Mouse (Mus musculus): ENCODE measurements at regions not wholly inside any gene's neighbourhood (a gene's known extent, or its start where the extent isn't known, plus 50 kb on each side); places are given as distances from the start of the nearest gene placed in this dataset.

GRCm38 (mm10) chr6:53765302-53765701 is 55.3 kb downstream of the Tril start:
- ATAC-seq (replicated peaks; ENCODE audit: low FRiP score): no peak
- no peaks in the 10 kb centered on the region; the same call in 1 of the 2 replicates for H3K4me1 ChIP-seq (replicated peaks; ENCODE audit: control insufficient read depth, insufficient read depth, low read length)
- 76% methylated on average over 5 of the region's 5 CpGs for WGBS
- H3K27ac ChIP-seq (ENCODE audit: low read depth, low read length): no peak overlapping the region
- no peak for DNase-seq (ENCODE audit: low spot score)
- no peaks in the 10 kb centered on the region for H3K9me3 ChIP-seq (ENCODE audit: control insufficient read depth, low read length)
- H3K27me3 ChIP-seq (ENCODE audit: control insufficient read depth, insufficient read depth, low read length): no peaks in the 10 kb centered on the region
- no peak overlapping the region for H3K4me3 ChIP-seq (ENCODE audit: low read depth, low read length)
- H3K4me2 ChIP-seq (ENCODE audit: low read depth, low read length, severe bottlenecking): no peak overlapping the region
- no peak overlapping the region for H3K9ac ChIP-seq (ENCODE audit: low read length)
- no peaks in the 10 kb centered on the region for H3K36me3 ChIP-seq (ENCODE audit: control insufficient read depth, insufficient read depth, low read length)

DNA sequence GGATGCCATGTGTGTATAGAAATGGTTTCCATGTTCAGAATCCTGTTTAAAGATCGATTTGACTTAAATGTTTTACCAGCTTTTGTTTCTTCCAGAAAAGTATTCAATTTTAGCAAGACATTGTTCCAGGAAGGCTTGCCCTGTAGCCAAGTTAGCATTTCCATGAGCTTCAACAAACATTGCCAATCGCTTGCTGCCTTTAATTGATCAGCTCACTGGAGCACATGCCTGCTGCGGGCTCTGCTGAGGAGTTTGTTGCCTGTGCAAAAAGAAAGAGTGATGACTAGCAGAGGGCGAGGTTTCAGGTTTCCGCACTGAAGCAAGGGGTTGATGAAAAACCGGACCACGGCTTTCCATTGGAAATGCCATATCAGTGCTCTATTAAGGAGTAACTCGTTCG is 58.0 kb downstream of the Tril start:
- no peaks in the 10 kb centered on the region; the same call in 1 of the 2 replicates for H3K4me1 ChIP-seq (replicated peaks; ENCODE audit: control insufficient read depth, insufficient read depth, low read length)
- no peaks in the 10 kb centered on the region for H3K36me3 ChIP-seq (ENCODE audit: control insufficient read depth, insufficient read depth, low read length)
- H3K9ac ChIP-seq (ENCODE audit: low read length): no peak overlapping the region
- no peak overlapping the region for H3K27ac ChIP-seq (ENCODE audit: low read depth, low read length)
- no peak overlapping the region for H3K4me2 ChIP-seq (ENCODE audit: low read depth, low read length, severe bottlenecking)
- DNase-seq (ENCODE audit: low spot score): no peak
- no peaks in the 10 kb centered on the region for H3K9me3 ChIP-seq (ENCODE audit: control insufficient read depth, low read length)
- no peak overlapping the region for H3K4me3 ChIP-seq (ENCODE audit: low read depth, low read length)
- ATAC-seq (replicated peaks; ENCODE audit: low FRiP score): no peak
- WGBS: 80% methylated on average over 9 of the region's 9 CpGs
- no peaks in the 10 kb centered on the region for H3K27me3 ChIP-seq (ENCODE audit: control insufficient read depth, insufficient read depth, low read length)

- Histone ChIP-seq H3K4me1 (replicated peaks; ENCODE audit: control insufficient read depth, insufficient read depth, low read length) (no peaks in the 10 kb centered on the region; the same call in 1 of the 2 replicates), H3K4me3 (ENCODE audit: low read depth, low read length) (no peak overlapping the region), H3K4me2 (ENCODE audit: low read depth, low read length, severe bottlenecking) (no peak overlapping the region), H3K9me3 (ENCODE audit: control insufficient read depth, low read length) (peaks cover 2% of the 10 kb centered on the region; the same call in 1 of the 2 replicates), H3K36me3 (ENCODE audit: control insufficient read depth, insufficient read depth, low read length) (no peaks in the 10 kb centered on the region), H3K27ac (ENCODE audit: low read depth, low read length) (no peak overlapping the region), H3K27me3 (ENCODE audit: control insufficient read depth, insufficient read depth, low read length) (no peaks in the 10 kb centered on the region), H3K9ac (ENCODE audit: low read length) (no peak overlapping the region)
- no peak for ATAC-seq (replicated peaks; ENCODE audit: low FRiP score)
- 7% methylated on average over 6 of the region's 6 CpGs for WGBS
- DNase-seq (ENCODE audit: low spot score): peak; percentile 63
Measured at GRCm38 (mm10) chr6:53760651-53761058, 60.0 kb downstream of the Tril start.

- WGBS: 57% methylated on average over 3 of the region's 3 CpGs
- Histone ChIP-seq H3K4me3 (ENCODE audit: low read depth, low read length) (no peak overlapping the region), H3K36me3 (ENCODE audit: control insufficient read depth, insufficient read depth, low read length) (no peaks in the 10 kb centered on the region), H3K27me3 (ENCODE audit: control insufficient read depth, insufficient read depth, low read length) (no peaks in the 10 kb centered on the region), H3K4me2 (ENCODE audit: low read depth, low read length, severe bottlenecking) (no peak overlapping the region), H3K9ac (ENCODE audit: low read length) (no peak overlapping the region), H3K9me3 (ENCODE audit: control insufficient read depth, low read length) (peaks cover 2% of the 10 kb centered on the region; the same call in 1 of the 2 replicates), H3K4me1 (replicated peaks; ENCODE audit: control insufficient read depth, insufficient read depth, low read length) (no peaks in the 10 kb centered on the region; the same call in 1 of the 2 replicates), H3K27ac (ENCODE audit: low read depth, low read length) (no peak overlapping the region)
- no peak for DNase-seq (ENCODE audit: low spot score)
- no peak for ATAC-seq (replicated peaks; ENCODE audit: low FRiP score)
Measured at GRCm38 (mm10) chr6:53759686-53760306, 60.8 kb downstream of the Tril start.

GRCm38 (mm10) chr6:53754366-53754765 is 66.3 kb downstream of the Tril start:
- Histone ChIP-seq H3K27me3 (ENCODE audit: control insufficient read depth, insufficient read depth, low read length) (no peaks in the 10 kb centered on the region), H3K9me3 (ENCODE audit: control insufficient read depth, low read length) (peaks cover 2% of the 10 kb centered on the region; the same call in 1 of the 2 replicates), H3K27ac (ENCODE audit: low read depth, low read length) (no peak overlapping the region), H3K4me3 (ENCODE audit: low read depth, low read length) (no peak overlapping the region), H3K4me1 (replicated peaks; ENCODE audit: control insufficient read depth, insufficient read depth, low read length) (no peaks in the 10 kb centered on the region), H3K9ac (ENCODE audit: low read length) (no peak overlapping the region), H3K36me3 (ENCODE audit: control insufficient read depth, insufficient read depth, low read length) (no peaks in the 10 kb centered on the region), H3K4me2 (ENCODE audit: low read depth, low read length, severe bottlenecking) (no peak overlapping the region)
- 81% methylated on average over 3 of the region's 3 CpGs for WGBS
- no peak for DNase-seq (ENCODE audit: low spot score)
- no peak for ATAC-seq (replicated peaks; ENCODE audit: low FRiP score)

DNA sequence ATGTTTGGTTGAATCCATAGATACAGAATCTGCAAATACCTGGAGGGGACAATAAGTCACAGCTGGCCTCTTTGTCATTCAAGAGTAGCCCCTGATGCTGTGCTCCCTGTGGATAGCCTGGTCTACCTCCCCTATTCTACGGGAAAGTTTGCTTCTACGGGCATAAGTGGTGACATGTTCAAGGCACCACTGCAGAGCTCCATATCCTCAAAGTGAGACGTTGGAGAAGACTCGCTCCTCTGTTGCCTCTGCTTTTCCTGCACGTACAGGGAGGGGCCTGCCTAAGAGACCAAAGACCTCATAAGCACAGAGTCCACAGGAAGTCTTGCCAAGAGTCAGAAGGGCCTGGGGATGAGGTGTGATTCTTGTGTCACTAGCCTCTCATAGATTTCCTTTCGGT is 70.1 kb downstream of the Tril start:
- Histone ChIP-seq H3K4me2 (ENCODE audit: low read depth, low read length, severe bottlenecking) (no peak overlapping the region), H3K4me1 (replicated peaks; ENCODE audit: control insufficient read depth, insufficient read depth, low read length) (no peaks in the 10 kb centered on the region), H3K36me3 (ENCODE audit: control insufficient read depth, insufficient read depth, low read length) (no peaks in the 10 kb centered on the region), H3K27ac (ENCODE audit: low read depth, low read length) (no peak overlapping the region), H3K9me3 (ENCODE audit: control insufficient read depth, low read length) (no peaks in the 10 kb centered on the region), H3K27me3 (ENCODE audit: control insufficient read depth, insufficient read depth, low read length) (no peaks in the 10 kb centered on the region), H3K4me3 (ENCODE audit: low read depth, low read length) (no peak overlapping the region), H3K9ac (ENCODE audit: low read length) (no peak overlapping the region)
- WGBS: 88% methylated on average over 6 of the region's 6 CpGs
- no peak for DNase-seq (ENCODE audit: low spot score)
- no peak for ATAC-seq (replicated peaks; ENCODE audit: low FRiP score)
